In genomic region chr17:81554052-81554734, GRCm38 (mm10) we compare ENCODE assay signal across 13 mouse cellular contexts.
DNase-seq lines count a peak whose midpoint lies in the region; ATAC-seq and TF ChIP-seq lines count a peak whose summit lies in the region.
"Had no signal": no experiment of that assay in that cellular context is flagged by ENCODE, and none has a peak within 500 bp of the region (broad histone marks: within the 10 kb centered on the region; RNA-seq: fewer than 3 reads in every experiment).

No protein-coding gene starts in this region.

- WGBS in heart, embryonic 16.5 days, result 55% methylated on average over 6 of the region's 6 CpGs
- WGBS in heart, adult 2 months, result 49% methylated on average over 6 of the region's 6 CpGs
- 55% methylated on average over 6 of the region's 6 CpGs for WGBS in neural tube, embryonic 13.5 days

- ATAC-seq in heart, embryonic 16.5 days (replicated peaks; ENCODE audit: extremely low read depth, insufficient read depth, low FRiP score), result no peak
- ATAC-seq in neural tube, embryonic 13.5 days (ENCODE audit: low read depth), result peak; percentile 8; the same call in 1 of the 2 replicates
- peak; percentile 69 for ATAC-seq in megakaryocyte progenitor cell, adult 5-6 weeks (replicated peaks; ENCODE audit: poor library complexity)
- ATAC-seq: activated CD4-positive, CD25-positive, alpha-beta regulatory T cell, adult 4 months had no signal

- H3K9me3 ChIP-seq in heart, embryonic 16.5 days (replicated peaks; ENCODE audit: control insufficient read depth, low read length), result no peaks in the 10 kb centered on the region
- no peaks in the 10 kb centered on the region for H3K9me3 ChIP-seq in neural tube, embryonic 13.5 days

- TF ChIP-seq EP300 in heart, adult 2 months (IDR thresholded peaks at IDR 0.05; ENCODE audit: insufficient read depth, low read depth, low read length), result no peak

- no peaks in the 10 kb centered on the region; the same call in 1 of the 2 replicates for H3K36me3 ChIP-seq in heart, embryonic 16.5 days (ENCODE audit: control insufficient read depth, insufficient read depth)
- H3K36me3 ChIP-seq in heart, adult 2 months (ENCODE audit: control insufficient read depth, insufficient read depth, low read length), result peaks cover 2% of the 10 kb centered on the region; the same call in 1 of the 2 replicates
- no peaks in the 10 kb centered on the region for H3K36me3 ChIP-seq in neural tube, embryonic 13.5 days

- H3K27me3 ChIP-seq in heart, embryonic 16.5 days (ENCODE audit: control insufficient read depth, insufficient read depth, low read length), result no peaks in the 10 kb centered on the region
- no peaks in the 10 kb centered on the region for H3K27me3 ChIP-seq in heart, adult 2 months (ENCODE audit: control insufficient read depth, insufficient read depth, low read length)
- H3K27me3 ChIP-seq in neural tube, embryonic 13.5 days, result no peaks in the 10 kb centered on the region

- no peak for TF ChIP-seq CTCF in heart, adult 2 months (IDR thresholded peaks at IDR 0.05)

- no peak overlapping the region for H3K4me2 ChIP-seq in heart, embryonic 16.5 days (ENCODE audit: low read depth, low read length)
- H3K4me2 ChIP-seq in neural tube, embryonic 13.5 days, result no peak overlapping the region

- intact Hi-C loops in heart, adult 2 months (cut with DNase I), result no loop called here

- no peak for TF ChIP-seq POLR2A in heart, adult 2 months (IDR thresholded peaks at IDR 0.05; ENCODE audit: insufficient read depth, low read depth, low read length)

- no peak overlapping the region for H3K9ac ChIP-seq in heart, embryonic 16.5 days (ENCODE audit: low read length)
- H3K9ac ChIP-seq in heart, adult 2 months (ENCODE audit: low read depth, low read length), result no peak overlapping the region
- no peak overlapping the region for H3K9ac ChIP-seq in neural tube, embryonic 13.5 days

- DNase-seq in heart, adult 2 months, result no peak
- no peak for DNase-seq in neural tube, embryonic 10.5 days (ENCODE audit: extremely low spot score, low spot score)
- no peak for DNase-seq in lung, adult 18-20 months
- DNase-seq in left cerebral cortex, adult 9 months (ENCODE audit: low spot score in 2 of 2), result no peak
- DNase-seq: adrenal gland, postnatal 36 days; cerebellum, postnatal 10 days; heart, adult 18-20 months; heart, postnatal 14 days; right cerebral cortex, postnatal 25 days had no signal

- peaks cover 19% of the 10 kb centered on the region for H3K4me1 ChIP-seq in heart, embryonic 16.5 days (ENCODE audit: control insufficient read depth, insufficient read depth, low read length)
- peaks cover 5% of the 10 kb centered on the region for H3K4me1 ChIP-seq in heart, adult 2 months (ENCODE audit: control insufficient read depth, insufficient read depth, low read length)
- peaks cover 11% of the 10 kb centered on the region; the same call in 1 of the 2 replicates for H3K4me1 ChIP-seq in neural tube, embryonic 13.5 days (replicated peaks)

- peak overlapping the region; percentile 18; the same call in 1 of the 2 replicates for H3K27ac ChIP-seq in heart, embryonic 16.5 days (ENCODE audit: low read length)
- H3K27ac ChIP-seq in heart, adult 2 months, result no peak overlapping the region
- H3K27ac ChIP-seq in neural tube, embryonic 13.5 days (replicated peaks), result no peak overlapping the region

- no peak overlapping the region for H3K4me3 ChIP-seq in heart, embryonic 16.5 days (ENCODE audit: low read length)
- H3K4me3 ChIP-seq in heart, adult 2 months, result no peak overlapping the region
- H3K4me3 ChIP-seq in neural tube, embryonic 13.5 days, result no peak overlapping the region

- H3K79me2 ChIP-seq in heart, adult 2 months (replicated peaks; ENCODE audit: control insufficient read depth, insufficient read depth, low read length), result no peaks in the 10 kb centered on the region
